Mouse (Mus musculus): ENCODE results near the gene Atp5d. TPM values are rescaled to one million over a fixed set of nuclear protein-coding genes. Genes with fewer than 3 reads are reported as not detected.

Atp5d gene
- total and polyA plus RNA-seq, 2 experiments from 2014 or later = 972 to 1,858 TPM

DNA sequence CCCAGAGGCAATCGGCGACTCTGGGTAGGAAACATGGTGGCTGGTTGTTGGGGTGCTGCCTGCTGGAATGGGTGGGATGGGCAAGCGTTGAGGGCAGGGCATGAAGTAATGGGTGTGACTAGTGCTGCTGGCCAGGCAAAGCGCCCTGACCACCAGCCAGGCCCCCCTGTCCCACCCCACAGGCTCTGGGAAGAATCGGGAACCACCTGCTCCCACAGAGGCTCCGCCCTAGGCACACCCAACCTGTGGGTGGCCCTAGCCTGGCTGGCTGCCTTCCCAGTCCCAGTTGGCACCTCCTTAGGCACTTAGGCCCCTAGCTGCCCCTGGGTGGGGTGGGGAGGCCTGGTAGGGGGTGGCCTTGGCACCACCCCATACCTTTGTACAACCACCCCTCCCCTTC, 7.5 kb downstream of the Atp5d start:
- TF ChIP-seq EP300 (IDR thresholded peaks at IDR 0.05; ENCODE audit: low read depth) (no peak), CTCF (IDR thresholded peaks at IDR 0.05; ENCODE audit: low read depth) (no peak)
- H3K4me3 ChIP-seq (ENCODE audit: low read depth, low read length) = no peak overlapping the region
- ATAC-seq (ENCODE audit: insufficient read depth, low read depth) = no peak
- WGBS = 67% methylated on average over 6 of the region's 6 CpGs
- peaks cover 33% of the 10 kb centered on the region for H3K36me3 ChIP-seq (replicated peaks; ENCODE audit: control insufficient read depth, insufficient read depth, low read length)
- no peaks in the 10 kb centered on the region for H3K9me3 ChIP-seq (replicated peaks; ENCODE audit: control insufficient read depth, low read length)
- H3K27ac ChIP-seq (ENCODE audit: low read depth) = peak overlapping the region; percentile 99
- peak overlapping the region; percentile 7; the same call in 1 of the 2 replicates for H3K9ac ChIP-seq (replicated peaks; ENCODE audit: low read depth, low read length)
- no peak for DNase-seq (ENCODE audit: low spot score)
- no peak overlapping the region for H3K4me2 ChIP-seq (ENCODE audit: low read depth, low read length)
- H3K4me1 ChIP-seq (ENCODE audit: control insufficient read depth, insufficient read depth) = peaks cover 31% of the 10 kb centered on the region
- no peaks in the 10 kb centered on the region for H3K27me3 ChIP-seq (ENCODE audit: control insufficient read depth, insufficient read depth, low read length)

DNA sequence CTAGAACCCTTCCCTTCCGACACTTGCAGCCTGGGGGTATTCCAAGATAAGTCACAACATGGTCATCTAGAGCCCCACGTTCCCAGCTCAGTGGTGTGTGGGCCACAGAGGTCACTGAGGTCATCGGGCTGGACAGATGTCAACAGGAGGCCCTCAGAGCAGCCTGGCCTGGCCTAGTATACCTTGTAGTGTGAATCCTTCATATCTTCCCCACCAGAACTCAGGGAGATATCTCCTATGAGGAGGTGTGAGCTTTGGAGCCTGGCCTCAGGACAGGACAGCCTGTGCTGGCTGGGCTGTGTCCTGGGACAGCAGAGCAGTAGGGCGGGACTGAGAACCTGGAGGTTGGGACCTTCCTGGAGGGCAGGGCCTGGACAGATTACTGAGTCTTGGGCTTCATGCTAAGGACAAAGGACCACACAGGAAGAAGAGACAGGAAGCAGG, 8.2 kb downstream of the Atp5d start:
- Histone ChIP-seq H3K9ac (replicated peaks; ENCODE audit: low read depth, low read length) (peak overlapping the region; percentile 7; the same call in 1 of the 2 replicates), H3K4me2 (ENCODE audit: low read depth, low read length) (0 out of 2 replicates have a peak overlapping the region, but pooled peaks have one; percentile 85), H3K4me3 (ENCODE audit: low read depth, low read length) (no peak overlapping the region), H3K4me1 (ENCODE audit: control insufficient read depth, insufficient read depth) (peaks cover 33% of the 10 kb centered on the region), H3K27ac (ENCODE audit: low read depth) (peak overlapping the region; percentile 99), H3K36me3 (replicated peaks; ENCODE audit: control insufficient read depth, insufficient read depth, low read length) (peaks cover 36% of the 10 kb centered on the region), H3K27me3 (ENCODE audit: control insufficient read depth, insufficient read depth, low read length) (no peaks in the 10 kb centered on the region), H3K9me3 (replicated peaks; ENCODE audit: control insufficient read depth, low read length) (no peaks in the 10 kb centered on the region)
- 40% methylated on average over 4 of the region's 4 CpGs for WGBS
- no peak for TF ChIP-seq CTCF (IDR thresholded peaks at IDR 0.05; ENCODE audit: low read depth)
- peak; percentile 77; the same call in 1 of the 2 replicates for TF ChIP-seq EP300 (IDR thresholded peaks at IDR 0.05; ENCODE audit: low read depth)
- ATAC-seq (ENCODE audit: insufficient read depth, low read depth) (no peak), DNase-seq (ENCODE audit: low spot score) (peak; percentile 66)

DNA sequence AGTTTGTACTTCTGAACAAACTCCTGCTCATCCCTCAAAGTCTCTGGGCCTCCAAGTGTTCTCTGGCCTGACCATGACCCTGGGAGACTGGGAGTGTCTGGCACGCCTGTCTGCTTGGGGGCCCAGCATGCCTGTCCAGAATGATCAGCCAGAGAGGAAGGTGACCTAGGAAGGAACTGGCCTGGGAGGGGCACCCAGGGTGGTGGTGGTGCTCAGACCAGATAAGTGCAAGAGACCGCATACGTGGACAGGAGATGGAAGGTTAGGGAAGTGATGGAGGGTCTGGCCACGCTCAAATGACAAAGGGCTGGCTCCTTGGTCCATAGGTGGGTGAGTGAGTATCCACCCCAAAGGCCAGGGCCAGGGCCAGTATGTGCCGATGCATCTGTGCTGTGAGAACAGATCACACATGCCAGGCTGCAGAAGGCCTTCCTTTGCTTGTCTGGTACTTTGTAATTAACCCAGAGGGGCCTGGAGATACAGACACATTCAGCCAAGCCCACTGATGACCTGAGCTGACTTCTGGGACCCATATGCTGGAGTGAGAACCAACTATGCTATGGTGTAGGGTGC, 8.8 kb downstream of the Atp5d start:
- Histone ChIP-seq H3K4me1 (ENCODE audit: control insufficient read depth, insufficient read depth) (peaks cover 39% of the 10 kb centered on the region), H3K36me3 (replicated peaks; ENCODE audit: control insufficient read depth, insufficient read depth, low read length) (peaks cover 40% of the 10 kb centered on the region), H3K9ac (replicated peaks; ENCODE audit: low read depth, low read length) (0 out of 2 replicates have a peak overlapping the region, but pooled peaks have one; percentile 95), H3K4me2 (ENCODE audit: low read depth, low read length) (peak overlapping the region; percentile 85), H3K4me3 (ENCODE audit: low read depth, low read length) (peak overlapping the region; percentile 90; the same call in 1 of the 2 replicates), H3K27me3 (ENCODE audit: control insufficient read depth, insufficient read depth, low read length) (no peaks in the 10 kb centered on the region), H3K27ac (ENCODE audit: low read depth) (peak overlapping the region; percentile 99), H3K9me3 (replicated peaks; ENCODE audit: control insufficient read depth, low read length) (no peaks in the 10 kb centered on the region)
- ATAC-seq (ENCODE audit: insufficient read depth, low read depth) (no peak), DNase-seq (ENCODE audit: low spot score) (no peak)
- TF ChIP-seq EP300 (IDR thresholded peaks at IDR 0.05; ENCODE audit: low read depth) (no peak), CTCF (IDR thresholded peaks at IDR 0.05; ENCODE audit: low read depth) (no peak)
- 26% methylated on average over 5 of the region's 5 CpGs for whole genome bisulfite sequencing

DNA sequence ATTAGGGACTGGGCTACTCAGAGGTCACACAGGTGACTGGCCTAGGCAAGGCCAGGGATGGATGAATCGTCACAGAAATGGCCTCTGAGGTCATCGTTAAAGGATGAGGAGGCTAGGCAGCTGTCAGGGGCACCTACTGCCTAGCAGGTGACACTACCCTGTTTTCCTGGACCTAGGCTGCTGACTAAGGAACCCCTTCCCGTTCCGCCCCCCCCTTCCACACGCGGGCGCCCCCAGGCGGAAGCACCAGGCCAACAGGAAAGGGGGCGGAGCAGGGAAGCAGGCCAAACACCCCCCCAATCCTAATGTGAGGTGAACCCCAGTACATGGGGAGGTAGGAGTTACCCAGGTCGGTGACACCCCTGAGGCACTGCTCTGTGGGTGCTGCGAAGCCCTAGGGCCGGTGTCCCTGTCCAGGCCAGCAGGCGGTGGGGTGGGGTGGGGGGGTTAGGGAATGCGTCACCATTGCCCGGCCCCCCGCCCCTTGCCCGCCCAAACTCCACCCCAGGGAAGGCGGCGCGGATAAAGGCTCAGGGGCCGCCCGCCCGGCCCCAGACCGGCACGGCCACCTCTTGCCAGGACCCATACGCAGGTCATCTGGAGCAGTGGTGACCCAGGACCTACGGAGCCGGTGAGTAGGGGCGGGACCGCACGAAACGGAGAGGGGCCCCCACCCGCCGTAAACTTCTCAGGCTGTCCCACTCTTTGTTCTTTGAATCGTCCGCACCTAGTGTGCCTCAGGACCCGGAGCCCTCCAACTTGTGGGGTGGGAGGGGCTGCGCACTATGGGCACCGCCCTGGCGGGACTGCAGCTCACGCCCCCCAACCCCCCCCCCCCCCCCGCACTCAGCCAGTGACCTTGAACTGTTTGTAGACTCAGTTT, 9.5 kb downstream of the Atp5d start, which contains the start of gene Midn:
Midn (plus strand) TSS at position 554 of the 883 bp plus-strand sequence.
- Histone ChIP-seq H3K4me3 (ENCODE audit: low read depth, low read length) (peak within 1 kb of the TSS; percentile 90), H3K4me2 (ENCODE audit: low read depth, low read length) (peak within 1 kb of the TSS; percentile 85), H3K9me3 (replicated peaks; ENCODE audit: control insufficient read depth, low read length) (no peaks in the 10 kb centered on the region), H3K27ac (ENCODE audit: low read depth) (peak within 1 kb of the TSS; percentile 99), H3K36me3 (replicated peaks; ENCODE audit: control insufficient read depth, insufficient read depth, low read length) (peaks cover 47% of the 10 kb centered on the region), H3K9ac (replicated peaks; ENCODE audit: low read depth, low read length) (peak within 1 kb of the TSS; percentile 95), H3K4me1 (ENCODE audit: control insufficient read depth, insufficient read depth) (peaks cover 46% of the 10 kb centered on the region), H3K27me3 (ENCODE audit: control insufficient read depth, insufficient read depth, low read length) (no peaks in the 10 kb centered on the region)
- ATAC-seq (ENCODE audit: insufficient read depth, low read depth) = peak; percentile 37
- TF ChIP-seq CTCF (IDR thresholded peaks at IDR 0.05; ENCODE audit: low read depth) (peak; percentile 51), EP300 (IDR thresholded peaks at IDR 0.05; ENCODE audit: low read depth) (peak; percentile 81)
- DNase-seq (ENCODE audit: low spot score) = peak; percentile 84
- under 1% methylated on average over 35 of the region's 42 CpGs for WGBS

DNA sequence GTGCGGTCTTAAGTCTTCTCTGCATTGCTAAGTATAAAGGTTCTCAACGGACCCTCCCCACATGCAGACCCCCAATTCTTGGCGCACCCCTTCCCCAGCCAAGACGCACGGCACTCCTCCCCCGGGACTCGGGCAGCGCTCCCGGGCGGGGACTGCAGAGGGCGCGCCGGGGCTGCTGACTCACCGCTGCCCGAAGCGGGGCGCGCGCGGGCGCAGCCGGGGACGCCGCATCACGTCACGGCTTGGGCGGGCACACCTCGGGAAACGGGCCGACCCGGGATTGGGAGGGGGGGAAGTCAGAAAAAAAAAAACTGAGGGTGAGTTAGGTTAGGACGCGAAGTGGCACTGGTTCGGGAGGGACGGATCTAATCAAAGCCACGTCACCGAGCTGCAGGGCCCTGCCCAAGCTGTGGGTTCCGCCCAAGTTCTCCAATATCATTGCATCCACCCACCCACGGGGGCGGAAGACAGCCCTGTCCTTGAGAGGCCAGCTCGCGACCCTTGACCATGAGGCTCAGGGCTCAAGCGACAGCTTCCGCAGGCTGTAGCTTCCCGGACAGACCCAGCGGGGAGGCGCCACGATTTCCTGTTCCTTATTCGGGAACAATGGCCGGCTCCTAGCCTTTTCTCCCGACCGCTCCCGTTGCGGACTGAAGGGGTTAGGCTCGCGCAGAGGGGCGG, 10.3 kb downstream of the Atp5d start:
- H3K4me2 ChIP-seq (ENCODE audit: low read depth, low read length) = peak overlapping the region; percentile 85
- H3K27me3 ChIP-seq (ENCODE audit: control insufficient read depth, insufficient read depth, low read length) = no peaks in the 10 kb centered on the region
- H3K4me3 ChIP-seq (ENCODE audit: low read depth, low read length) = peak overlapping the region; percentile 90
- H3K9ac ChIP-seq (replicated peaks; ENCODE audit: low read depth, low read length) = peak overlapping the region; percentile 95
- WGBS = under 1% methylated on average over 55 of the region's 57 CpGs
- no peaks in the 10 kb centered on the region for H3K9me3 ChIP-seq (replicated peaks; ENCODE audit: control insufficient read depth, low read length)
- peak; percentile 94 for DNase-seq (ENCODE audit: low spot score)
- peak overlapping the region; percentile 99 for H3K27ac ChIP-seq (ENCODE audit: low read depth)
- H3K36me3 ChIP-seq (replicated peaks; ENCODE audit: control insufficient read depth, insufficient read depth, low read length) = peaks cover 51% of the 10 kb centered on the region
- TF ChIP-seq EP300 (IDR thresholded peaks at IDR 0.05; ENCODE audit: low read depth) = no peak; the same call in 1 of the 2 replicates
- peak; percentile 48 for TF ChIP-seq CTCF (IDR thresholded peaks at IDR 0.05; ENCODE audit: low read depth)
- peaks cover 45% of the 10 kb centered on the region for H3K4me1 ChIP-seq (ENCODE audit: control insufficient read depth, insufficient read depth)
- peak; percentile 56 for ATAC-seq (ENCODE audit: insufficient read depth, low read depth)
